Mouse (Mus musculus) intestine, postnatal 0 days (tissue): Measurements from ENCODE around the gene Gm21637. TPM values are rescaled to one million over a fixed set of nuclear protein-coding genes. Genes with fewer than 3 reads are reported as not detected.
"Not testable (repeated sequence)": the region's sequence is repeated elsewhere in the genome, so short reads cannot be mapped to it uniquely, and the experiment has no call there.

Experiments used
- ATAC-seq: fragments of 200-750 bp; cut with Nextera tagmentation; 2 replicates; pipeline ENCODE4 v1.8.0; 2017; ENCODE audit warnings: mild to moderate bottlenecking, moderate TSS enrichment, moderate library complexity
- H3K27ac ChIP-seq: fragments of 300-500 bp; sonication (generic); 2 replicates; pipeline ENCODE4 v1.5.1; 2014; ENCODE audit warnings: mild to moderate bottlenecking, low read depth, low read length, moderate library complexity
- H3K27me3 ChIP-seq: fragments of 300-500 bp; sonication (generic); replicated peaks from 2 replicates; pipeline ENCODE4 v1.6.1; 2014; ENCODE audit warnings: low read length, mixed read lengths; ENCODE audit not compliant: control insufficient read depth, insufficient read depth
- H3K36me3 ChIP-seq: fragments of 300-500 bp; sonication (generic); 2 replicates; pipeline ENCODE4 v1.6.1; 2014; ENCODE audit warnings: mild to moderate bottlenecking, moderate library complexity; ENCODE audit not compliant: control insufficient read depth, insufficient read depth
- H3K4me1 ChIP-seq: fragments of 300-500 bp; sonication (generic); replicated peaks from 2 replicates; pipeline ENCODE4 v1.6.1; 2014; ENCODE audit warnings: antibody characterized with exemption, low read length, mixed read lengths; ENCODE audit not compliant: control insufficient read depth, insufficient read depth
- H3K4me2 ChIP-seq: fragments of 300-500 bp; sonication (generic); replicated peaks from 2 replicates; pipeline ENCODE4 v1.6.1; 2014; ENCODE audit warnings: low read depth, mild to moderate bottlenecking, moderate library complexity
- H3K4me3 ChIP-seq: fragments of 300-500 bp; sonication (generic); 2 replicates; pipeline ENCODE4 v1.5.1; 2014; ENCODE audit warnings: low read depth, low read length
- H3K9ac ChIP-seq: fragments of 300-500 bp; sonication (generic); 2 replicates; pipeline ENCODE4 v1.6.1; 2014; ENCODE audit warnings: mild to moderate bottlenecking, low read depth, low read length
- H3K9me3 ChIP-seq: fragments of 300-500 bp; sonication (generic); 2 replicates; pipeline ENCODE4 v1.6.1; 2016; ENCODE audit warnings: mixed run types; ENCODE audit not compliant: control insufficient read depth
- WGBS: fragments of 180-500 bp; shearing (Covaris S2); extraction: QIAGEN DNeasy Blood & Tissue Kit; methylation state at CpG from one replicate; pipeline ENCODE4 v1.1.7; 2014; 5-methylcytosine and 5-hydroxymethylcytosine counted together
- polyA plus RNA-seq: library from polyadenylated mRNA; unstranded; fragments of >200 nt; fragmentation: Nextera tagmentation; extraction: Ambion mirVana; gene quantifications from 2 replicates; pipeline ENCODE4 v1.2.1, GENCODE M21; 2015

Gm21637 gene
- not detected in 2 replicates for polyA plus RNA-seq

DNA sequence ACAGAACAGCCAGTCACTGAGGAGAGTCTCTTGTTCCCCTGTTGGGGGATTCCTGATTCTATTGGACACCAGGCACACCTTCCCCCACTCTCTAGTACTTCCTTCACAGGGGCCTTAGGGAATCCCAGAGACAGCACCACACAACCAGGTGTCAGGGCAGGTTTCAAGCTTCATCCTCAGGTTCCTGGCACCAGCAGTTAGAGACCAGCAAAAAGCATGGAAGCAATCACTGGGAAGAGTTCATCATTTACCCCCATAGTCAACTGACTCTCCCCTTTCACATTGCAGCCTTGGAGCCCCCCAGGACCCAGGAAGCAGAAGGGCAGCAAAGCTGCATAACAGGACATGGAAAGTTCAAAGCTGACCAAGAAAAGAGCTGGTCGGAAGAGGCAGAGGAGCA, at the start of gene Gm21637:
Gm21637 (plus strand) TSS at position 301 of the 400 bp plus-strand sequence.
- ATAC-seq = not testable (repeated sequence)

More for the DNA sequence above, at the start of gene Gm21637:
- H3K27me3 ChIP-seq, H3K9me3 ChIP-seq, H3K4me1 ChIP-seq, H3K4me3 ChIP-seq, H3K4me2 ChIP-seq, H3K36me3 ChIP-seq, H3K27ac ChIP-seq, H3K9ac ChIP-seq: not testable (repeated sequence)
- no CpG with 5 or more reads among the region's 1 CpGs for WGBS

Other genes with a start within 250 kb of the Gm21637 start
- not detected in 2 replicates for gene Btbd35f25, start 244.9 kb upstream of the Gm21637 start, polyA plus RNA-seq
- not detected in 2 replicates for gene Btbd35f22, start 85.8 kb downstream of the Gm21637 start, polyA plus RNA-seq